Mouse (Mus musculus) ES-Bruce4 (cell line): ENCODE results near the gene L1cam. TPM values are rescaled to one million over a fixed set of nuclear protein-coding genes. Genes with fewer than 3 reads are reported as not detected.
A peak's percentile ranks its signal among the peaks of the same experiment; 100 is the strongest.

Experiments
- H3K27ac ChIP-seq: 2 replicates; pipeline ENCODE4 v1.5.1; 2012; ENCODE audit warnings: low read length, inconsistent platforms; ENCODE audit not compliant: insufficient read depth
- H3K27me3 ChIP-seq: 2 replicates; pipeline ENCODE4 v1.6.1; 2012; ENCODE audit warnings: mild to moderate bottlenecking, low read length, inconsistent platforms; ENCODE audit not compliant: control insufficient read depth, poor library complexity, insufficient read depth, severe bottlenecking
- H3K36me3 ChIP-seq: 2 replicates; pipeline ENCODE4 v1.6.1; 2012; ENCODE audit warnings: inconsistent platforms, mild to moderate bottlenecking, low read length, moderate library complexity; ENCODE audit not compliant: control insufficient read depth, poor library complexity, insufficient read depth, severe bottlenecking
- H3K4me1 ChIP-seq: one replicate; pipeline ENCODE4 v1.8.1; 2011; ENCODE audit warnings: low read length; ENCODE audit not compliant: control insufficient read depth, insufficient read depth
- H3K4me3 ChIP-seq: 2 replicates; pipeline ENCODE4 v1.5.1; 2011; ENCODE audit warnings: low read depth, mild to moderate bottlenecking, low read length
- H3K9ac ChIP-seq: 2 replicates; pipeline ENCODE4 v1.6.1; 2012; ENCODE audit warnings: low read depth, mild to moderate bottlenecking, inconsistent platforms; ENCODE audit not compliant: poor library complexity, severe bottlenecking
- H3K9me3 ChIP-seq: replicated peaks from 2 replicates; pipeline ENCODE4 v1.6.1; 2012; ENCODE audit warnings: mild to moderate bottlenecking, low read length, inconsistent platforms; ENCODE audit not compliant: control insufficient read depth, poor library complexity, insufficient read depth, severe bottlenecking
- CTCF ChIP-seq: IDR thresholded peaks from one replicate; pipeline ENCODE4 v1.8.1; 2011; ENCODE audit warnings: low read depth, low read length
- EP300 ChIP-seq: IDR thresholded peaks from 2 replicates; pipeline ENCODE4 v1.6.1; 2011; ENCODE audit warnings: low read depth, low read length; ENCODE audit not compliant: insufficient read depth
- POLR2A ChIP-seq: IDR thresholded peaks from one replicate; pipeline ENCODE4 v1.8.1; 2011; ENCODE audit warnings: low read length; ENCODE audit not compliant: insufficient read depth
- polyA plus RNA-seq: library from polyadenylated mRNA; stranded (reverse); fragments of >200 nt; gene quantifications from 2 replicates; pipeline ENCODE4 v1.2.4, GENCODE M21; 2011; ENCODE audit warnings: low read depth; ENCODE audit not compliant: missing spikeins, insufficient read depth, insufficient read length

L1cam gene
- polyA plus RNA-seq, 1 experiment = 3.4 TPM

DNA sequence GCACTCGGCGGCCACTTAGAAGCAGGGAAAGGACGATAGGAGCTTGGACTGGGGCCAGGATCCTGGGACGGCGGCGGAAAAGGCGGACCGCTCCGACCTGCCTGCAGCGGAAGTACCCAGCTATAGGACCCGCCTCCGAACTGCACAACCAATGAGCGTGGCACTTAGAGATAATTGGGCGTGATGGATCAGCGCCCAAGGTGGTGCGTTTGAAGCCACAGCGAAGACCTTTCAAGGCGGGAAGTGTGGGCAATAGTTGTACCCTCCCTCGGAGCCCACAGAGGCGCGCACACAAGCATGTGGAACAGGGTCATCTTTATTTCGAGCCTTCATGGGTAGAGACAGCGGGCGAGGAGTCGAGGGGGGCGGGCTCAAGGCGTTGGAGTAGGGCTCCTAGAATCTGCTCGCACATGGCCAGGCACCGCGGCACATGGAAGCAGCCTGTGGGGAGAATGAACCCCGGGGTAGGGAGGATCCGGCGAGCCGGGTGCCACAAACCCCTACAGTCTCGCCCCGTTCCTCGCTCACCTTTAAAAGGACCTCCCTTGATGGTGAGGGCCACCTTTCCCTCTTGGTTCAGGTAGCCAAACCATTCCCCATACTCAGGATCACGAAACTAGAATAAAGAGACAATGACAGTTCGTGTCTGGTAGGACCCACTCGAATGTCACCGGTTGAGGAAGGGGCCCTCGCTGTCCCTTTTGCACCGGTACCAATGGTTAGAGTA lies 26.1 kb upstream of the L1cam start, which contains the start of the genes Arhgap4 and Naa10:
Arhgap4 (minus strand) TSS at position 48 of the 727 bp plus-strand sequence.
Naa10 (minus strand) TSS at position 122 of the 727 bp plus-strand sequence.
- peak within 1 kb of the TSS; percentile 92 for H3K4me3 ChIP-seq
- H3K27ac ChIP-seq = peak within 1 kb of the TSS; percentile 63

GRCm38 (mm10) chrX:73921285-73921822 lies 25.4 kb upstream of the L1cam start:
- Histone ChIP-seq H3K27ac (peak overlapping the region; percentile 33; the same call in 1 of the 2 replicates), H3K4me1 (no peaks in the 10 kb centered on the region), H3K36me3 (peaks cover 15% of the 10 kb centered on the region; the same call in 1 of the 2 replicates), H3K9ac (peak overlapping the region; percentile 68), H3K4me3 (peak overlapping the region; percentile 92), H3K9me3 (no peaks in the 10 kb centered on the region), H3K27me3 (no peaks in the 10 kb centered on the region)
- TF ChIP-seq EP300 (no peak), POLR2A (no peak), CTCF (no peak)

More for the DNA sequence above, 26.1 kb upstream of the L1cam start, which contains the start of the genes Arhgap4 and Naa10:
- Histone ChIP-seq H3K36me3 (peaks cover 17% of the 10 kb centered on the region; the same call in 1 of the 2 replicates), H3K9me3 (no peaks in the 10 kb centered on the region), H3K4me1 (no peaks in the 10 kb centered on the region), H3K27me3 (no peaks in the 10 kb centered on the region), H3K9ac (peak within 1 kb of the TSS; percentile 68)
- TF ChIP-seq CTCF (no peak), POLR2A (no peak), EP300 (no peak)

DNA sequence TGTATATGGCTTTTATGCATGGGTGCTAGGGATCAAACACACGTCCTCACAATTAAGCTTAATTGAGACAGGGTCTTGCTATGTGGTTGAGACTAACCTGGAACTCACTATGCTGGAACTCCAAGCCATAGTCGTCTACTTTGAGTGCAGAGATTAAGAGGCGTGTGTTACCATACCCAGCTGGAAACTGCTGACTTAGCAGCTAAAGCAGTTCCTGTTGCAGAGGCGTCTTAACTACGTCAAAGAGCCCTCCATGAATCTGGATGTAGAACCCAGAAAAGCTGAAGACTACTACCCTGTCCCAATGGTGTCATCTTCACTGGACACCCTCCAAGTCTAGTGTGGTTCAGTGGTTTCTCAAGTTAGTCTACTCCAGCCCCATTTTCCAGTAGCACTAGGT lies 22.7 kb upstream of the L1cam start:
- Histone ChIP-seq H3K27ac (no peak overlapping the region), H3K4me3 (no peak overlapping the region), H3K36me3 (peaks cover 11% of the 10 kb centered on the region; the same call in 1 of the 2 replicates), H3K9me3 (no peaks in the 10 kb centered on the region), H3K9ac (no peak overlapping the region), H3K4me1 (no peaks in the 10 kb centered on the region), H3K27me3 (no peaks in the 10 kb centered on the region)
- TF ChIP-seq POLR2A = no peak
- TF ChIP-seq EP300 = no peak
- TF ChIP-seq CTCF = no peak

DNA sequence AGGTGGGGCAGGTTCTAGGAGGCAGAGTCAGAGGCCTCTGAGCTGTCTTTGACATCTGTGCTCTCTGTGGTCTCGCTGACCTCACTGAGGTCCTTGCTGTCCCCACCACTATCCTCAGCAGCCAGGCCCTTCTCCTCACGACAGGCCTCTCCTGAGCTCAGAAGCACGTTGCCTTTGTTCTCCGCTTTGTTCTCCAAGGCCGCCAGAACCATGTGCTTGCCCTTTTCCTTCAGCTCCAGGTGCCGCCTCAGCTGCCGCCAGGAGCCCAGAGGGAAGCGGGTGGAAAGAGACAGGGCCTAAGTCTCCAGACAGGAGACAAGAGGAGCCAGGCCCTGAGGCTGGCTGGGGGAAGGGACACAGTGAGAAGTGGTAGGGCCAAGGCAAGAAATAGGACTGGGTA lies 21.0 kb upstream of the L1cam start:
- H3K27ac ChIP-seq = no peak overlapping the region
- no peaks in the 10 kb centered on the region for H3K27me3 ChIP-seq
- peaks cover 11% of the 10 kb centered on the region; the same call in 1 of the 2 replicates for H3K36me3 ChIP-seq
- no peaks in the 10 kb centered on the region for H3K9me3 ChIP-seq
- no peak overlapping the region for H3K9ac ChIP-seq
- H3K4me3 ChIP-seq = no peak overlapping the region
- TF ChIP-seq POLR2A (no peak), CTCF (no peak)
- H3K4me1 ChIP-seq = no peaks in the 10 kb centered on the region

DNA sequence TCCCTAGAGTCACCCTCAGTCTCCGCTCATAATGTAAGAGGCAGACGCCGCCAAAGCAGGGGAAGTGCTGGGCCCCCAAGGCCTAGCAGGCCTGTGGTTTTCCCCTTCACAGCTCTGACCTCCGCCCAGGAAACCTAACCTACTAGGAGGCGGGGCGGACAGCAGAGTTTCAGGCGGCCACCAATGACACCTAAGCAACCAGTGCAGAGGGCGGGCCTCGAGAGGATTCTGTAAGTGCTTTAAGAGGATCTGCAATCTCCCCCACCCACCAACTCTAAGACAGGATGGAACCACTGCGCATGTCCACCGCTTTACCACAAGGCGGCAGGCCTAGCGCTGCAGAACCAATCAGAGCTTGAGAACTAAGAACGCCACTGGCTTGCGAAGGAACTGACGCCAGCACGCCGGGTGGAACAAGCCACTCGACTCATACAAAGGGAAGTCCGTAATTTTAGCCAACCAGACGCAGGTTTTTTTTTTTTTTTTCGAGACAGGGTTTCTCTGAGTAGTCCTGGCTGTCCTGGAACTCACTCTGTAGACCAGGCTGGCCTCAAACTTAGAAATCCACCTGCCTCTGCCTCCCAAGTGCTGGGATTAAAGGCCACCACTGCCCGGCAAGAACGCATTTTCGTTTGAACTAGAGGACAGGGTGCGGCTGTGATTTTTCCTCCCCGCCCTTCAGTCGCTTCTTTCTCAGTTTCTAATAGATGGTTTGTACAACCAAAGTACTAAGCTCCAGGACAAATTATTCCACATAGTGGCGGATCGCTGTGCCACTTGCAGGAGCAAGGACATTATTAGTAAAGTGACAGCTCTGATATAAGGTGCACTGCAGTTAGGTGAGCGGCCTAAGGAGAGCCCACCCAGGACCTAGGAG lies 19.2 kb upstream of the L1cam start:
- TF ChIP-seq EP300 (no peak), POLR2A (no peak), CTCF (no peak)
- H3K27me3 ChIP-seq = no peaks in the 10 kb centered on the region
- peaks cover 11% of the 10 kb centered on the region; the same call in 1 of the 2 replicates for H3K36me3 ChIP-seq
- no peaks in the 10 kb centered on the region for H3K9me3 ChIP-seq
- peak overlapping the region; percentile 67 for H3K27ac ChIP-seq
- peak overlapping the region; percentile 53 for H3K9ac ChIP-seq
- H3K4me3 ChIP-seq = peak overlapping the region; percentile 60
- no peaks in the 10 kb centered on the region for H3K4me1 ChIP-seq
